Mouse (Mus musculus) MEL (cell line): Measurements from ENCODE around the gene Plpp6.
A peak's percentile ranks its signal among the peaks of the same experiment; 100 is the strongest.

Experiments
- BHLHE40 ChIP-seq: IDR thresholded peaks from 2 replicates; pipeline ENCODE4 v1.6.1; 2012; ENCODE audit warnings: low read depth, mild to moderate bottlenecking, inconsistent platforms, low read length, improper control_type of control experiment, borderline replicate concordance
- CTCF ChIP-seq, 3 experiments: IDR thresholded peaks in 2 of 3; conservative IDR thresholded peaks in 1 of 3; 2 replicates each; pipeline ENCODE4 v1.5.1; 2011 to 2012; ENCODE audit warnings: low read length in 3 of 3, low read depth in 2 of 3, mild to moderate bottlenecking in 2 of 3, improper control_type of control experiment in 1 of 3, inconsistent platforms in 1 of 3, mixed read lengths in 1 of 3, moderate library complexity in 1 of 3; ENCODE audit not compliant: control insufficient read depth in 1 of 3, insufficient read depth in 1 of 3, poor library complexity in 1 of 3, severe bottlenecking in 1 of 3
- ELF1 ChIP-seq: IDR thresholded peaks from 2 replicates; pipeline ENCODE4 v1.6.1; 2014; ENCODE audit warnings: low read depth, mild to moderate bottlenecking, inconsistent platforms, low read length, improper control_type of control experiment, moderate library complexity
- HCFC1 ChIP-seq: IDR thresholded peaks from 2 replicates; pipeline ENCODE4 v1.6.1; 2012; ENCODE audit warnings: low read depth, mild to moderate bottlenecking, inconsistent platforms, low read length, improper control_type of control experiment, moderate library complexity
- MEF2A ChIP-seq: IDR thresholded peaks from 2 replicates; pipeline ENCODE4 v1.6.1; 2014; ENCODE audit warnings: low read depth, mild to moderate bottlenecking, inconsistent platforms, low read length, improper control_type of control experiment; ENCODE audit not compliant: poor library complexity, insufficient replicate concordance, severe bottlenecking; ENCODE audit errors: extremely low read depth
- POLR2A ChIP-seq, 2 experiments: IDR thresholded peaks; 2 replicates each; pipeline ENCODE4 v1.6.1; 2011 to 2012; ENCODE audit warnings: low read length in 2 of 2, mild to moderate bottlenecking in 2 of 2, control low read depth in 1 of 2, improper control_type of control experiment in 1 of 2, low read depth in 1 of 2, moderate library complexity in 1 of 2; ENCODE audit not compliant: control insufficient read depth in 1 of 2, insufficient read depth in 1 of 2, poor library complexity in 1 of 2
- POLR2AphosphoS5 ChIP-seq: IDR thresholded peaks from 2 replicates; pipeline ENCODE4 v1.6.1; 2012; ENCODE audit warnings: low read depth, borderline replicate concordance, mild to moderate bottlenecking, inconsistent platforms, low read length, moderate library complexity, mixed read lengths
- USF2 ChIP-seq, 2 experiments: IDR thresholded peaks; 2 replicates each; pipeline ENCODE4 v1.6.1; 2011 to 2012; ENCODE audit warnings: improper control_type of control experiment in 2 of 2, low read length in 2 of 2, borderline replicate concordance in 1 of 2, inconsistent platforms in 1 of 2, low read depth in 1 of 2, mild to moderate bottlenecking in 1 of 2; ENCODE audit not compliant: insufficient read depth in 1 of 2

GRCm38 (mm10) chr19:28963842-28964551 is at the start of gene Plpp6:
- TF ChIP-seq HCFC1 (no peak), BHLHE40 (no peak), POLR2A (IDR thresholded peaks at IDR 0.05; ENCODE audit: control insufficient read depth in 1 of 2, insufficient read depth in 1 of 2, low read depth in 1 of 2, low read length in 2 of 2, poor library complexity in 1 of 2) (0 out of 4 replicates have a peak, but pooled peaks of 1 of the 2 experiments have one; percentile 12), POLR2AphosphoS5 (no peak), CTCF (IDR thresholded peaks at IDR 0.05 in 2 of 3, conservative IDR thresholded peaks at IDR 0.05 in 1 of 3; ENCODE audit: control insufficient read depth in 1 of 3, insufficient read depth in 1 of 3, low read depth in 2 of 3, low read length in 3 of 3, poor library complexity in 1 of 3, severe bottlenecking in 1 of 3) (no peak), ELF1 (no peak), MEF2A (no peak), USF2 (IDR thresholded peaks at IDR 0.05; ENCODE audit: borderline replicate concordance in 1 of 2, insufficient read depth in 1 of 2, low read depth in 1 of 2, low read length in 2 of 2) (no peak)
